Mouse (Mus musculus): Measurements from ENCODE around the gene Rnf182. TPM values are rescaled to one million over a fixed set of nuclear protein-coding genes. Genes with fewer than 3 reads are reported as not detected.

Rnf182 gene
- polyA plus RNA-seq, 1 experiment: 3.3 TPM

DNA sequence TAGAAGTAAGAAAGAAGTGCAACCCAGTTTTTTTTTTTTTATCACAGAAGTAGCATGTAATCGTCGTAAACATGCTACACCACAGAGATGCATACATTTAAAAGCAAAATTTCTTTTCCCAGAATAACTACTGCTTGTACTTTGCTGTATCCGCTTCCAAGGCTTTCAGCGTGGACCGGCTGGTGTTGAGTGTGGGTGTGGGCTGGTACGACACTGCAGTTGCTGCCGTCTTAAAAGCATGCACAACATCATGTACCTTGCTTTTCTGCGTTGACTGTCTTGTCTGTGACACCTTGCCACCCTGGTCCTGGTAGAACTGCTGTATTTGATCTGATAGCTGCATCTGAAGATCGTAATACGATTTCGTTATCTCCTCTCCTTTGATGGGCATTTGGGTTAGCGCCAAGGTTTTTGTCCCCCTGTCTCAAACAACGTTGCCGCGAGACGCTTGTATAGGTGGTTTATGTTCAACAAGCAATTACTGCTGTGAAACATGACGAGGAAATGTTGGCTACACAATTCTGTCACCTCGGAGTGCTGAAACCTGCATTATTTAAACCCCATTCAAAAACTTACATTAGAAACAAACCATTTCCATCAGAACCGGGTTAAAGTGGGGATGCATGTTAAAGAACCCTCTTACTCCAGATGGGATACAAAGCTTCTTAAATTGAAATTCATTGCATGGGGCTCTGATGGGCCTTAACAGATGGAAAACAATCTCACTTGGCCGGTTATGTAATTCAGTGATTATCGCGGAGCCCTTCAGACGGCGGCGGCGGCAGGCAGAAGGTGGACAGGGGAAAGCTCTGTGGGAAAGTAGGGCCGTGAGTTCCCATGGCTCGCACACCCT, 23.5 kb upstream of the Rnf182 start:
- Histone ChIP-seq H3K27ac (replicated peaks; ENCODE audit: low read depth, low read length) (no peak overlapping the region), H3K4me3 (ENCODE audit: insufficient read depth, low read depth, low read length) (no peak overlapping the region)

DNA sequence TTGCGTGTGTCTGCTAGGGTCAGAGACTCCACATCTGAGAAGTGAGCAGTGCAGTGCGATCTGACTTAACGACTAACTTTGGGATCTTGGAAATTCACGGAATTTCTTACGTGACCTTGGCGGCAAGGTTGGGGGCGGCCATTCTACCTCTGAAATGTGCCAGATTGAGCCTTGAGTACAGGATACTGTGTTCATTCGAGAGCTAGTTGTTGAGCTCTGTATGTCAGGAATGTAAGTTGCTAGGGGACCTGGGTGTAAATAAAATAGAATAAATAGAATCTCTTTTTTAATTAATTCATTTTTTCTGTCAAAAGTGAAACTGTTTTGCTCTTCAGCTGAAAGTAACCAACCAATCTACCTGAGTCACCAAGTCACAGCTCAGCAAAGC, 22.8 kb upstream of the Rnf182 start:
- no peak overlapping the region for H3K27ac ChIP-seq (replicated peaks; ENCODE audit: low read depth, low read length)
- H3K4me3 ChIP-seq (ENCODE audit: insufficient read depth, low read depth, low read length): no peak overlapping the region
- H3K4me1 ChIP-seq (ENCODE audit: control insufficient read depth, insufficient read depth, insufficient read length, low read length): no peaks in the 10 kb centered on the region

More for the DNA sequence above, 23.5 kb upstream of the Rnf182 start:
- no peaks in the 10 kb centered on the region for H3K4me1 ChIP-seq (ENCODE audit: control insufficient read depth, insufficient read depth, insufficient read length, low read length)

DNA sequence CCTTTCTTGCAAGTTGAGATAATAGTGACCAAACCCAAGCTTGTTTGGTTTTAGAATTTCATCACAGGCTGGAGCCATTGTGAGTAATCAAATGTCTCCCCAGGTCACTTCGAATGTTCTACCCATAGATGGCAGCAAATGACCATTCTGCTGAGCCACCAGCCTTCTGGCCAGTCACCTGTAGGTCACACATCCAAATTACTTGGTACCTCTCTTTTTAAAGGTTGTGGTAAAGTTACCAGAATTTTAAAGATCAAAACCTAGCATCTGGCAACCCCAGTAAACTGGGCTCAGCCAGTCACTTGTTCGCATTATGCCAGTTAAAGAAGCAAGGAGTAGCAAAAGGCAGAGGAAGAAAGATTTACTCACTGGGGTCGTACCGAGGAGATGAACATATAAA, 19.6 kb upstream of the Rnf182 start:
- Histone ChIP-seq H3K4me3 (ENCODE audit: insufficient read depth, low read depth, low read length) (no peak overlapping the region), H3K4me1 (ENCODE audit: control insufficient read depth, insufficient read depth, insufficient read length, low read length) (no peaks in the 10 kb centered on the region), H3K27ac (replicated peaks; ENCODE audit: low read depth, low read length) (no peak overlapping the region)

DNA sequence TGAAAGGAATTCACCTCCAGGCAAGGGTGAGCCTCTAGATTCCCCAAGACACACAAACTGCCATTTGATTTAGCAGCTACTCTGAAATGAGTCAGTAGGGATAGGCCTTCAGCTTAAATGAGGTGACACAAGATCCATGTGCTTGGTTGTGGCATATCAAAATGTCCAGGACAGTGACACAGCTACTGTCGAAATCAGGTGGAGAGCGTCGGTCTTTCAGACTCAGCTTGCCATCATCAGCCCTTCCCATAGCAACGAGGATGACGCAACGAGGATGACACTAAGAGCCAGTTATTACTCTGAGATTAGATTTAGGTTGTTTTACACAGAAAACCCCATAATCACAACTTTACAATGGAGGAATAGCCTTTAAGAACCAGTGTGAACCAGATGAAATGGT, 14.5 kb upstream of the Rnf182 start:
- Histone ChIP-seq H3K4me1 (ENCODE audit: control insufficient read depth, insufficient read depth, insufficient read length, low read length) (no peaks in the 10 kb centered on the region), H3K27ac (replicated peaks; ENCODE audit: low read depth, low read length) (no peak overlapping the region), H3K4me3 (ENCODE audit: insufficient read depth, low read depth, low read length) (no peak overlapping the region)

DNA sequence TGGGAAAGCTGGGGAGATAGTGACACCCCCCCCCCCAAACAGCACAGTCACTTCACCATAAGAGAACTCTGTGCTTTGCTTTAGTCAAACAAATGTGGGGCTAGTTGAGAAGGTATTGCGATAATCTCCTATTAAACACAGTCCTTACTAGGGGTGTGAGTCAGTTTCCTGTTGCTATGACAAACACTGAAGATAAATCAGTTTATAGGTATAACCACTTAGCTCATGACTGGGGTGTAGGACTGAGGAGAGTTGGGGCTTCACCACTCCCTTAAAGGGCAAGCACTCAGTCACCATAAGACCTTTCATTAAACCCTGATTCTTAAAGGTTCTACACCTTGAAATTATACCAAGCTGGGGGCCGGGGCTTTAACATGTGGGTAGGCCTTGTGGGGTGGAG, 13.1 kb upstream of the Rnf182 start:
- no peak overlapping the region for H3K27ac ChIP-seq (replicated peaks; ENCODE audit: low read depth, low read length)
- H3K4me1 ChIP-seq (ENCODE audit: control insufficient read depth, insufficient read depth, insufficient read length, low read length): no peaks in the 10 kb centered on the region
- no peak overlapping the region for H3K4me3 ChIP-seq (ENCODE audit: insufficient read depth, low read depth, low read length)

DNA sequence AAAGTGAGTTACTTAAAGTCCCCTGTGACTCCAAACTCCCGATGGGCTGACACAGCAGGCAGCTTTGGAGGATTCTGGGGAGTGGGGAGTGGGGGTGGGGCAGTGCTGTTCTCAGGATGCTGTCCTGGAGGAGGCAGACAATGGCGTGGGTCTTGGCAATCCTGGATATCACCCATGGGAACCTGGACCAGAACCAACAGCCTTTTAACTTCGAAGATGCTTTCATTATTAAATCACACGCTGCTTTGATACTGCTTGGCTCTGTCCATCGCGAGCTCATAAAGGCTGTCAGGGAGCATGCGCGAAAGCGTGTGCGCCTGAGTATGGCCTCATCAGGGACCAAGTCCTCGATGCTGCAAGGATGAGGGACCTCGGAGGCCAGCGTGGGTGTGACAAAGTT, 12.5 kb upstream of the Rnf182 start:
- H3K4me3 ChIP-seq (ENCODE audit: insufficient read depth, low read depth, low read length): no peak overlapping the region
- H3K27ac ChIP-seq (replicated peaks; ENCODE audit: low read depth, low read length): no peak overlapping the region

DNA sequence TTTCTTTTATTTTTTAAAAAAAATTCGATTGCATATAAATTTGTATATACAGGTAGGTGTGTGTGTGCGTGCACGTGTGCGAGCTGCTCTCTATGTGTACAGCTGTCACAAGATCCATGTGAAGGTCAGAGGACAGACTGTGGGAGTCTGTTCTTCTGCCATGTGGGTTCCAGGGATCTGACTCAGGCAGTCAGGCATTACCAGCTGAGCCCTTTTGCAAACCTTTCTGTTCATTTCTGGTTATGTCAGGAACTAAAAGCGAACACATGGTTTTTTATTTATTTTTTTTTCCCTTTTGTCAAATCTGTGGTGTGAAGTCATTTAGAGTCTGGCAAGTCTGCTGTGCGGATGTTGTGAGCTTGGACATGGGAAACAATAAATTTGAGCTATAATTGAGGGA, 6.7 kb upstream of the Rnf182 start:
- Histone ChIP-seq H3K27ac (replicated peaks; ENCODE audit: low read depth, low read length) (no peak overlapping the region), H3K4me1 (ENCODE audit: control insufficient read depth, insufficient read depth, insufficient read length, low read length) (no peaks in the 10 kb centered on the region), H3K4me3 (ENCODE audit: insufficient read depth, low read depth, low read length) (no peak overlapping the region)

More for the DNA sequence above, 12.5 kb upstream of the Rnf182 start:
- no peaks in the 10 kb centered on the region for H3K4me1 ChIP-seq (ENCODE audit: control insufficient read depth, insufficient read depth, insufficient read length, low read length)

DNA sequence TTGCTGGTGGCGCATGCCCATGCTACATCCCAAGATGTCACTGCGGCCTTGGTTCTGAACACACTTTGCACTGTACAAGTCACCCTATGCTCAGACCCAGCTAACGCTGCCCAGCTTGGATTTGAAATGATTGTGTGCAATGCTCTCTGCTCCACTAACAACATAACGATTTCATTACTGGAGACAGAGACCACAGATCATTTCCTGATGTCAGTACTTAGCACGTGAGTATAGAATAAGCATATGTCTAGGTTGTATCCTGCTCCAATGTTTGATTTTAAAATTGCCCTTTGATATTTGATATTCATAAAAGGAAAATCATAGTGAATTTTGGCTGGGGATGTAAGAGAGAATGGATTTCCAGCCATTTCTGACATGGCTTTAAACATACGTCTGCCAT, 3.5 kb upstream of the Rnf182 start:
- Histone ChIP-seq H3K4me1 (ENCODE audit: control insufficient read depth, insufficient read depth, insufficient read length, low read length) (no peaks in the 10 kb centered on the region), H3K27ac (replicated peaks; ENCODE audit: low read depth, low read length) (no peak overlapping the region), H3K4me3 (ENCODE audit: insufficient read depth, low read depth, low read length) (no peak overlapping the region)

DNA sequence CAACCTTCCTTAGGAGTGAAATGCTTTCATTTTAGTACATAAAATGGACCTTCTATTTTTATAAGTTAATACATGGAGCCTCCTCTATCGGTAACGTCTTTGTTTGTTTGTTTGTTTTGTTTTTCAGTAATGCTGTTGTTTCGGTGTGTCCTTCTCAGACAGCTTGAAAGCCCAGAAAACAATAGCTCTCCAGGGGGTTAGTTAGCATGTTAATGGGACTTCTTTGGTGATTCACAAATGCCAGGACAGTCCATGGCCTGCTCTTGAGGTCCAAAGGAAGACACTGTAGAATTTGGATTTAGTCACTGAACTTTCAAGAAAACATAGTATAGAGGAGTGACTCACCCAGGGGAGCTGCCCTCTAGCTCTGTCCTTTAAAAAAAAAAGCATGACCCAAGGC, 843 bp upstream of the Rnf182 start:
- no peak overlapping the region for H3K27ac ChIP-seq (replicated peaks; ENCODE audit: low read depth, low read length)
- H3K4me1 ChIP-seq (ENCODE audit: control insufficient read depth, insufficient read depth, insufficient read length, low read length): no peaks in the 10 kb centered on the region; the same call in 1 of the 2 replicates
- H3K4me3 ChIP-seq (ENCODE audit: insufficient read depth, low read depth, low read length): no peak overlapping the region

DNA sequence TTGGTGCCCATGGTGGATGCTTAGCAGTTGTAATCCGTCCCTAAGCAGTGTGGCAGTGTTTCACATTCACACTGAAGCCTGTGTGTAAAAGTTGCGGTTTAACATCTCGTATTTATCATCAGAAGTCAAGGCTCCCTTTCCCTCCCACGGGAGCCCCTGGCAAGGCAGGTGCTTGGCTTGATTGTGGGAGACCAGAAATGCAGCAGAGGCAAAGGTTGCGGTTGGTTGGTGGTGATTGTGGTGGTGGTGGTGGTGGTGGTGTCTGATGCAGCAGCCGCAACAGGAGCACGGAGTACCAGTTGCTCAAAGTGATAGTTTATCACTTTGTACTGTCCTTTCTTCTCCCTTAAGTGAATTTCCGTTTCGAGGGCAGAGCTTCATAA, 325 bp upstream of the Rnf182 start:
- Histone ChIP-seq H3K4me3 (ENCODE audit: insufficient read depth, low read depth, low read length) (peak overlapping the region; percentile 85), H3K27ac (replicated peaks; ENCODE audit: low read depth, low read length) (0 out of 2 replicates have a peak overlapping the region, but pooled peaks have one; percentile 3), H3K4me1 (ENCODE audit: control insufficient read depth, insufficient read depth, insufficient read length, low read length) (no peaks in the 10 kb centered on the region; the same call in 1 of the 2 replicates)

DNA sequence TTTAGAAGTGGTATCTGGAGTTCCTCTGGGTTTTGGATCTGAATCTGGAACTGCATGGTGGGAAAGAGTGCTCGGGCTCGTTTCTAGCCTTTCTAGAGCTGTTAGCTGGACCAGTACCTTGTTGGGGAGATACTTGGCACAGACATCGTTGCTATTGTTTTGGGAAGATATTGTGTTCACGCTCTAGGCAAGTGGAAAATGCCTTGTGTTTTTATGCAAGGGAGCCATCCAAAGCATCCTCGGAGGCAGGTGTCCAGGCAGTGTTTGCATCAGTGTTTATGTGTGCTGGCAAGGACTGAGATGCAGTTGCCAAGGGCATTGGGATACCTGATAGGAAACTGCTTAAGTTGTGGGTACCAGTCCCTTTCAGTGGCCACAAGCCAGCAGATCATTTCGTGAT, 1.0 kb downstream of the Rnf182 start:
- Histone ChIP-seq H3K27ac (replicated peaks; ENCODE audit: low read depth, low read length) (no peak overlapping the region), H3K4me1 (ENCODE audit: control insufficient read depth, insufficient read depth, insufficient read length, low read length) (no peaks in the 10 kb centered on the region; the same call in 1 of the 2 replicates), H3K4me3 (ENCODE audit: insufficient read depth, low read depth, low read length) (peak overlapping the region; percentile 24; the same call in 1 of the 2 replicates)

DNA sequence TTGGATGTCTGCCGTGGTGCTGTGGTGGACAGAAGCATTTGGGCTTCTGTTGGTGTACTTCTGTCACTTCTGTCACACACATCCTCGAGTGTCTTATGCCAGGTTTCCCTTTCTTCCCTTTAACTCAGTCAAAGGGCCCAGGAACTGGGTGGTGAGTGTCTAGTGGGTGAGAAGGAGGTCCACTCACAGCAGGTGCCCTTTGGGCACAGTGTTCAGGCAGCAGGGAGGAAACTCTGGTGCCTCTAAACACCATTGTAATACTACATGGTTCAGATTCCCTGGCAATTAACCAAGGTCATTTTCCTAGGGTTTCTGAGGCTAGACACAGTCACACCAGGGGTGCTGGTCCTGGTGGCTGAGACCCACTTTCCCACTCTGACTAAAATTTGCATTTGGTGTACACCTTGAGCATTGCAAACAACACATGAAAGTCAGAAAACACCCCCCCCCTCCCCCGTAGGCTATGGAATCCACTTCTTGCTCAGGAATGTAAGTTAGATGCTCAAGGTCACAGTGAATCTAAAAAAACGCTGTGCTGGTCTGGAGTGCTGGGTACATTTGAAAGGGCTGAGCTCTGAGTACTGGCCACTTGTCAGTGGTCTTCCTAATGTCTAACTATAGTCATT, 4.2 kb downstream of the Rnf182 start:
- H3K27ac ChIP-seq (replicated peaks; ENCODE audit: low read depth, low read length): no peak overlapping the region
- H3K4me1 ChIP-seq (ENCODE audit: control insufficient read depth, insufficient read depth, insufficient read length, low read length): no peaks in the 10 kb centered on the region; the same call in 1 of the 2 replicates
- H3K4me3 ChIP-seq (ENCODE audit: insufficient read depth, low read depth, low read length): no peak overlapping the region

DNA sequence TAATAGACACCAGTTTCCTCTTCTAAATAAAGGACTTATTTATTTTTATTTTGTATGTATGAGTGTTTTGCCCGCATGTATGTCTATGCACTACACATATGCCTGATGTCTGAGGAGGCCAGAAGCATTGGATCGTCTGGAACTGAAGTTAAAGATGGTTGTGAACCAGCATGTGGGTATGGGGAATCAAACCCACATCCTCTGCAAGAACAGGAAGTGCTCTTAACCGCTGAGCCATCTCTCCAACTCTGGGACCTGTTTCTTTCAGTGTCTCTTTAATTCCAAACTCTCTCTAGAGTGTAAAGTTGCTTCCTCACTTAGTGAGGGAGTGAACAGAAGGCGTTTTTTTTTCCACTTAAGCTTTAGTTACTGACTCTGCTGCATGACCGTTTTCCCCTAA, 12.4 kb downstream of the Rnf182 start:
- no peak overlapping the region for H3K27ac ChIP-seq (replicated peaks; ENCODE audit: low read depth, low read length)
- H3K4me1 ChIP-seq (ENCODE audit: control insufficient read depth, insufficient read depth, insufficient read length, low read length): no peaks in the 10 kb centered on the region; the same call in 1 of the 2 replicates
- no peak overlapping the region for H3K4me3 ChIP-seq (ENCODE audit: insufficient read depth, low read depth, low read length)

DNA sequence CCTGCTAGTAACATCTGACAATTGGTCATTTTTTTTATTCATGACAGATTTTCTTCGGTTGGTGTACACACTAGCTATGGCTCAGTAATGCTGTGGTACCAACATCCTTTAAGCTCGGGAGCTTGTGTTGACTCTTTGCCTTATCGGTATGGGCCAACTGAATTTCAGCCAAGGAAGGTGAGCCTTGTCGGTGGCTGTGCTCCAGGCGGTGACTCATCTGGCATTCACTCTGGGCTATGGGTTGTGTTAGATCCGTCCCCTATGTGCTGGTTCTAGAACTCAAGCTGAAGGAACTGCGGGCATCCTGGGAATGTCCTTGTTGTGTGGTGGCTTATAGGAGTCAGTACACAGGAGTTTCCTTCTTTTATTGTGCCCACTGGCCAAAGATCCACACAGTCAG, 14.3 kb downstream of the Rnf182 start:
- H3K4me3 ChIP-seq (ENCODE audit: insufficient read depth, low read depth, low read length): no peak overlapping the region
- no peaks in the 10 kb centered on the region; the same call in 1 of the 2 replicates for H3K4me1 ChIP-seq (ENCODE audit: control insufficient read depth, insufficient read depth, insufficient read length, low read length)
- H3K27ac ChIP-seq (replicated peaks; ENCODE audit: low read depth, low read length): no peak overlapping the region

DNA sequence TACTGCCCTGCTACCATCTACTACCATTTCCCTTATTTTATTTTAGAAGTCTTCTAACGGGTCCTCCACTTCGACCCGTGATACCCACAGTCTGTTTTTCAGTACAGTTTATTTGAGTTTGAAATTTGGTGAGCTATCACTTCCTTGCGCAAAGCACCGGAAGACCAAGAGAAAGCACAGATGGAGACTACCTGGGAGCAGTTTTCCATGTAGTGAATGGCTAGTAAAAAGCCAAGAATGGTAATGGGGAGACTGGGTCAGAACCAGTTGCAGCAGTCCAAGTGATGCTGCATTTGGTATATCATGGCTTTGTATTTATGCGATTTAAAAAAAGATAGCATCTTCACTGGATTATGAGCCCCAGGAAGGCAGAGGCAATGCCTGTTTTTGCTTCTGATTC, 15.8 kb downstream of the Rnf182 start:
- H3K4me3 ChIP-seq (ENCODE audit: insufficient read depth, low read depth, low read length): no peak overlapping the region
- no peak overlapping the region for H3K27ac ChIP-seq (replicated peaks; ENCODE audit: low read depth, low read length)
- H3K4me1 ChIP-seq (ENCODE audit: control insufficient read depth, insufficient read depth, insufficient read length, low read length): no peaks in the 10 kb centered on the region; the same call in 1 of the 2 replicates

DNA sequence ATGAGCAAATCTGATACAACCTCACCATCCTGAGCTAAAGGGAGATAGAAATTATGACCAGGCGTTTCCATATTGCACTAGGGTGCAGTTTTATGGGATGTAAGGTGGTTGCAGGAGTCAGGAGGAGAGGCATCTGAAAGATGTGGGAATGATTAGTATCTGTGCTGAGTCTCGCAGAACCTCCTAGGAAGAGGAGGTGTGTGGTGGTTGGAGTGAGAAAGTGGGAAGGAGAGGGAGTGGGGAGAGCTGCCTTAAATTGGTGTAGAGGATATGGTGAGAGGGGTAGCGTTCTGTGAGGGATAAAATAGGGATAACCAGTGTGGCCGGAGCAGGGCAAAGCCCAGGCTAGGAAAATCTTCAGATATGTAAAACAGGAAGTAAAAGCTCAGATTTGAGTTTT, 17.5 kb downstream of the Rnf182 start:
- Histone ChIP-seq H3K4me3 (ENCODE audit: insufficient read depth, low read depth, low read length) (no peak overlapping the region), H3K4me1 (ENCODE audit: control insufficient read depth, insufficient read depth, insufficient read length, low read length) (no peaks in the 10 kb centered on the region; the same call in 1 of the 2 replicates), H3K27ac (replicated peaks; ENCODE audit: low read depth, low read length) (no peak overlapping the region)
